Mouse (Mus musculus) MEL (cell line): ENCODE data around the gene Fgd3. TPM values are rescaled to one million over a fixed set of nuclear protein-coding genes. Genes with fewer than 3 reads are reported as not detected.

Source experiments
- DNase-seq: peaks from one replicate; pipeline ENCODE4 v3.0.0; 2011; ENCODE audit warnings: low read depth, low spot score
- H3K27ac ChIP-seq: 2 replicates; pipeline ENCODE4 v1.5.1; 2012; ENCODE audit warnings: low read depth, mild to moderate bottlenecking, control low read depth, low read length, moderate library complexity; ENCODE audit not compliant: control insufficient read depth
- H3K27me3 ChIP-seq, 2 experiments: fragments of 150-350 bp in 1 of 2; sonication (generic) in 1 of 2; 2 replicates each; pipeline ENCODE4 v1.6.1; 2012; ENCODE audit warnings: low read length in 2 of 2, mild to moderate bottlenecking in 2 of 2, improper control_type of control experiment in 1 of 2, moderate library complexity in 1 of 2; ENCODE audit not compliant: insufficient read depth in 2 of 2, control insufficient read depth in 1 of 2
- H3K36me3 ChIP-seq, 2 experiments: 2 replicates each; pipeline ENCODE4 v1.6.1; 2012 to 2014; ENCODE audit warnings: low read length in 2 of 2, improper control_type of control experiment in 1 of 2, inconsistent platforms in 1 of 2, mild to moderate bottlenecking in 1 of 2; ENCODE audit not compliant: insufficient read depth in 2 of 2, control insufficient read depth in 1 of 2
- H3K4me1 ChIP-seq, 2 experiments: fragments of 150-350 bp in 1 of 2; sonication (generic) in 1 of 2; 2 replicates each; pipeline ENCODE4 v1.6.1; 2012; ENCODE audit warnings: low read length in 2 of 2, improper control_type of control experiment in 1 of 2, mild to moderate bottlenecking in 1 of 2; ENCODE audit not compliant: insufficient read depth in 2 of 2, control insufficient read depth in 1 of 2
- H3K4me3 ChIP-seq, 2 experiments: fragments of 150-350 bp in 1 of 2; sonication (generic) in 1 of 2; 2 replicates each; pipeline ENCODE4 v1.5.1; 2012; ENCODE audit warnings: low read depth in 2 of 2, low read length in 2 of 2, mild to moderate bottlenecking in 2 of 2, moderate library complexity in 2 of 2, control low read depth in 1 of 2, improper control_type of control experiment in 1 of 2; ENCODE audit not compliant: control insufficient read depth in 1 of 2, insufficient read depth in 1 of 2
- H3K79me2 ChIP-seq: 2 replicates; pipeline ENCODE4 v1.6.1; 2012; ENCODE audit warnings: mild to moderate bottlenecking, low read length, moderate library complexity; ENCODE audit not compliant: control insufficient read depth, poor library complexity, insufficient read depth
- H3K9ac ChIP-seq: 2 replicates; pipeline ENCODE4 v1.6.1; 2012; ENCODE audit warnings: low read depth, mild to moderate bottlenecking, control low read depth, low read length, moderate library complexity; ENCODE audit not compliant: control insufficient read depth, poor library complexity, severe bottlenecking
- H3K9me3 ChIP-seq: fragments of 150-350 bp; sonication (generic); replicated peaks from 2 replicates; pipeline ENCODE4 v1.6.1; 2012; ENCODE audit warnings: mild to moderate bottlenecking, low read length, improper control_type of control experiment, moderate library complexity; ENCODE audit not compliant: insufficient read depth
- BHLHE40 ChIP-seq: IDR thresholded peaks from 2 replicates; pipeline ENCODE4 v1.6.1; 2012; ENCODE audit warnings: low read depth, mild to moderate bottlenecking, inconsistent platforms, low read length, improper control_type of control experiment, borderline replicate concordance
- E2F4 ChIP-seq: IDR thresholded peaks from 2 replicates; pipeline ENCODE4 v1.6.1; 2011; ENCODE audit warnings: low read depth, low read length, improper control_type of control experiment, borderline replicate concordance
- ELF1 ChIP-seq: IDR thresholded peaks from 2 replicates; pipeline ENCODE4 v1.6.1; 2014; ENCODE audit warnings: low read depth, mild to moderate bottlenecking, inconsistent platforms, low read length, improper control_type of control experiment, moderate library complexity
- EP300 ChIP-seq, 2 experiments: IDR thresholded peaks; 2 replicates each; pipeline ENCODE4 v1.6.1; 2011; ENCODE audit warnings: improper control_type of control experiment in 2 of 2, low read length in 2 of 2, low read depth in 1 of 2, mild to moderate bottlenecking in 1 of 2
- ETS1 ChIP-seq: IDR thresholded peaks from 2 replicates; pipeline ENCODE4 v1.6.1; 2012; ENCODE audit warnings: low read depth, mild to moderate bottlenecking, inconsistent platforms, low read length, improper control_type of control experiment, moderate library complexity
- GATA1 ChIP-seq: IDR thresholded peaks from 2 replicates; pipeline ENCODE4 v1.6.1; 2011; ENCODE audit warnings: low read depth, low read length, improper control_type of control experiment
- JUND ChIP-seq: IDR thresholded peaks from 2 replicates; pipeline ENCODE4 v1.6.1; 2011; ENCODE audit warnings: low read depth, mild to moderate bottlenecking, improper control_type of control experiment, low read length
- MAFK ChIP-seq: IDR thresholded peaks from 2 replicates; pipeline ENCODE4 v1.6.1; 2011; ENCODE audit warnings: low read depth, mild to moderate bottlenecking, low read length, improper control_type of control experiment, borderline replicate concordance
- MAZ ChIP-seq: IDR thresholded peaks from 2 replicates; pipeline ENCODE4 v1.6.1; 2012; ENCODE audit warnings: low read depth, mild to moderate bottlenecking, inconsistent platforms, low read length, improper control_type of control experiment
- MEF2A ChIP-seq: IDR thresholded peaks from 2 replicates; pipeline ENCODE4 v1.6.1; 2014; ENCODE audit warnings: low read depth, mild to moderate bottlenecking, inconsistent platforms, low read length, improper control_type of control experiment; ENCODE audit not compliant: poor library complexity, insufficient replicate concordance, severe bottlenecking; ENCODE audit errors: extremely low read depth
- MXI1 ChIP-seq: IDR thresholded peaks from 2 replicates; pipeline ENCODE4 v1.6.1; 2011; ENCODE audit warnings: mild to moderate bottlenecking, low read depth, low read length, improper control_type of control experiment
- MYB ChIP-seq: IDR thresholded peaks from 2 replicates; pipeline ENCODE4 v1.6.1; 2011; ENCODE audit warnings: mild to moderate bottlenecking, low read depth, low read length, improper control_type of control experiment
- MYC ChIP-seq: IDR thresholded peaks from 2 replicates; pipeline ENCODE4 v1.6.1; 2011; ENCODE audit warnings: low read depth, mild to moderate bottlenecking, low read length, improper control_type of control experiment, moderate library complexity
- NELFE ChIP-seq: IDR thresholded peaks from 2 replicates; pipeline ENCODE4 v1.6.1; 2011; ENCODE audit warnings: low read depth, low read length, improper control_type of control experiment
- NRF1 ChIP-seq: IDR thresholded peaks from 2 replicates; pipeline ENCODE4 v1.6.1; 2014; ENCODE audit warnings: low read depth, mild to moderate bottlenecking, inconsistent platforms, low read length, improper control_type of control experiment, moderate library complexity; ENCODE audit not compliant: poor library complexity, insufficient read depth, severe bottlenecking
- POLR2A ChIP-seq, 2 experiments: IDR thresholded peaks; 2 replicates each; pipeline ENCODE4 v1.6.1; 2011 to 2012; ENCODE audit warnings: low read length in 2 of 2, mild to moderate bottlenecking in 2 of 2, control low read depth in 1 of 2, improper control_type of control experiment in 1 of 2, low read depth in 1 of 2, moderate library complexity in 1 of 2; ENCODE audit not compliant: control insufficient read depth in 1 of 2, insufficient read depth in 1 of 2, poor library complexity in 1 of 2
- POLR2AphosphoS5 ChIP-seq: IDR thresholded peaks from 2 replicates; pipeline ENCODE4 v1.6.1; 2012; ENCODE audit warnings: low read depth, borderline replicate concordance, mild to moderate bottlenecking, inconsistent platforms, low read length, moderate library complexity, mixed read lengths
- TAL1 ChIP-seq: IDR thresholded peaks from 2 replicates; pipeline ENCODE4 v1.6.1; 2012; ENCODE audit warnings: mild to moderate bottlenecking, inconsistent platforms, low read length, moderate library complexity, mixed read lengths
- TBP ChIP-seq: IDR thresholded peaks from 2 replicates; pipeline ENCODE4 v1.8.0; 2011; ENCODE audit warnings: low read depth, low read length, improper control_type of control experiment
- TCF12 ChIP-seq: IDR thresholded peaks from 2 replicates; pipeline ENCODE4 v1.6.1; 2014; ENCODE audit warnings: low read depth, mild to moderate bottlenecking, inconsistent platforms, low read length, improper control_type of control experiment, moderate library complexity
- USF1 ChIP-seq: IDR thresholded peaks from 2 replicates; pipeline ENCODE4 v1.6.1; 2014; ENCODE audit warnings: low read depth, mild to moderate bottlenecking, inconsistent platforms, low read length, improper control_type of control experiment, moderate library complexity
- ZC3H11A ChIP-seq: IDR thresholded peaks from 2 replicates; pipeline ENCODE4 v1.6.1; 2012; ENCODE audit warnings: low read depth, mild to moderate bottlenecking, inconsistent platforms, low read length, improper control_type of control experiment
- ZMIZ1 ChIP-seq: IDR thresholded peaks from 2 replicates; pipeline ENCODE4 v1.6.1; 2012; ENCODE audit warnings: low read depth, mild to moderate bottlenecking, inconsistent platforms, low read length, improper control_type of control experiment, moderate library complexity
- ZNF384 ChIP-seq: IDR thresholded peaks from 2 replicates; pipeline ENCODE4 v1.6.1; 2012; ENCODE audit warnings: low read depth, mild to moderate bottlenecking, inconsistent platforms, low read length, improper control_type of control experiment
- polyA plus RNA-seq, 2 experiments: library from polyadenylated mRNA; stranded (reverse) in 1 of 2; unstranded in 1 of 2; fragments of >175 nt in 1 of 2; fragments of >200 nt in 1 of 2; gene quantifications; 2 replicates each; pipeline versions ENCODE4 v1.2.1 to v1.2.4; 2012; ENCODE audit warnings: low replicate concordance in 2 of 2, low read depth in 1 of 2; ENCODE audit not compliant: insufficient read length in 2 of 2, insufficient read depth in 1 of 2, missing spikeins in 1 of 2
- total RNA-seq: library from RNA; depleted of rRNA; stranded (reverse); fragments of 300-350 nt; gene quantifications from 2 replicates; pipeline ENCODE4 v1.2.3, GENCODE M21; 2012

Fgd3 gene
- total and polyA plus RNA-seq, 3 experiments = 5.0 to 6.9 TPM; not detected in 1

GRCm38 (mm10) chr13:49322739-49323138 lies 2.6 kb upstream of the Fgd3 start:
- H3K36me3 ChIP-seq = no peaks in the 10 kb centered on the region
- no peaks in the 10 kb centered on the region for H3K4me1 ChIP-seq
- peaks cover 4 to 9% of the 10 kb centered on the region in 2 experiments for H3K27me3 ChIP-seq
- H3K9me3 ChIP-seq = no peaks in the 10 kb centered on the region
- H3K4me3 ChIP-seq = no peak overlapping the region
- no peak for DNase-seq
- no peaks in the 10 kb centered on the region for H3K79me2 ChIP-seq
- no peak overlapping the region for H3K27ac ChIP-seq
- H3K9ac ChIP-seq = no peak overlapping the region
- TF ChIP-seq MYB = no peak
- TF ChIP-seq NELFE = no peak
- no peak for TF ChIP-seq TBP
- TF ChIP-seq ELF1 = no peak
- no peak for TF ChIP-seq POLR2AphosphoS5
- no peak for TF ChIP-seq POLR2A (IDR thresholded peaks at IDR 0.05; ENCODE audit: control insufficient read depth in 1 of 2, insufficient read depth in 1 of 2, low read depth in 1 of 2, low read length in 2 of 2, poor library complexity in 1 of 2)
- no peak for TF ChIP-seq BHLHE40
- TF ChIP-seq TAL1 = no peak

GRCm38 (mm10) chr13:49322169-49322568 lies 2.1 kb upstream of the Fgd3 start:
- TF ChIP-seq TCF12 (no peak), JUND (no peak), TBP (no peak), ZC3H11A (no peak), TAL1 (no peak), USF1 (no peak), E2F4 (no peak), MAFK (no peak), MYC (no peak)
- no peaks in the 10 kb centered on the region for H3K79me2 ChIP-seq
- no peaks in the 10 kb centered on the region for H3K9me3 ChIP-seq
- no peak overlapping the region for H3K27ac ChIP-seq
- peaks cover 4 to 9% of the 10 kb centered on the region in 2 experiments for H3K27me3 ChIP-seq
- H3K9ac ChIP-seq = no peak overlapping the region
- H3K36me3 ChIP-seq = no peaks in the 10 kb centered on the region
- DNase-seq = no peak
- H3K4me3 ChIP-seq = no peak overlapping the region
- no peaks in the 10 kb centered on the region for H3K4me1 ChIP-seq

GRCm38 (mm10) chr13:49321452-49321851 lies 1.3 kb upstream of the Fgd3 start:
- Histone ChIP-seq H3K4me3 (no peak overlapping the region), H3K27me3 (peaks cover 4 to 9% of the 10 kb centered on the region in 2 experiments), H3K9me3 (no peaks in the 10 kb centered on the region), H3K9ac (no peak overlapping the region), H3K4me1 (no peaks in the 10 kb centered on the region), H3K36me3 (no peaks in the 10 kb centered on the region), H3K27ac (no peak overlapping the region), H3K79me2 (no peaks in the 10 kb centered on the region)
- no peak for DNase-seq
- TF ChIP-seq JUND (no peak), POLR2A (IDR thresholded peaks at IDR 0.05; ENCODE audit: control insufficient read depth in 1 of 2, insufficient read depth in 1 of 2, low read depth in 1 of 2, low read length in 2 of 2, poor library complexity in 1 of 2) (no peak), ZMIZ1 (no peak), ELF1 (no peak), NELFE (no peak), ZNF384 (no peak), NRF1 (no peak), TAL1 (no peak), MXI1 (no peak), MAZ (no peak), MEF2A (no peak), EP300 (IDR thresholded peaks at IDR 0.05; ENCODE audit: low read depth in 1 of 2, low read length in 2 of 2) (no peak), GATA1 (no peak), USF1 (no peak), ETS1 (no peak)
